Mouse (Mus musculus) gastrocnemius, postnatal 36 days (tissue): ENCODE measurements around the gene Pabpn1l. TPM values are rescaled to one million over a fixed set of nuclear protein-coding genes. Genes with fewer than 3 reads are reported as not detected.
A peak's percentile ranks its signal among the peaks of the same experiment; 100 is the strongest.

Source experiments
- DNase-seq, 2 experiments: peaks; one replicate each; pipeline ENCODE4 v3.0.0; 2022
- intact Hi-C: fragments of 180-260 bp; cut with DNase I; formaldehyde crosslinking; loops from one replicate; pipeline ENCODE4 v1.15.1; 2025
- long read RNA-seq, 2 experiments: library from polyadenylated mRNA; stranded (forward); transcript quantifications; one replicate each; pipeline ENCODE4 v2.0.0; 2021
- total RNA-seq, 2 experiments: library from RNA; stranded (reverse); gene quantifications; 2 replicates each; pipeline ENCODE4 v1.2.3; 2021

Gene Pabpn1l
- not detected for total RNA-seq
- long read RNA-seq, experiment 1 = 0 reads
- long read RNA-seq, experiment 2 = 0 reads

- intact Hi-C loops = loop anchor here (5.0 kb wide), 1 partner anchor 55 kb away; no protein-coding TSS in a partner anchor
- DNase-seq = no peak
Measured at GRCm38 (mm10) chr8:122622727-122623126, at the start of gene Pabpn1l. TSS of gene Pabpn1l (minus strand) at chr8:122622739.

GRCm38 (mm10) chr8:122671894-122672293 is 49.4 kb upstream of the Pabpn1l start:
- DNase-seq = no peak
- intact Hi-C loops = no loop called here

- no peak for DNase-seq
- intact Hi-C loops = no loop called here
Measured at GRCm38 (mm10) chr8:122670718-122671117, 48.2 kb upstream of the Pabpn1l start.

GRCm38 (mm10) chr8:122670001-122670400 is 47.5 kb upstream of the Pabpn1l start:
- intact Hi-C loops = no loop called here
- DNase-seq = no peak

GRCm38 (mm10) chr8:122669370-122669769 is 46.8 kb upstream of the Pabpn1l start:
- intact Hi-C loops = no loop called here
- DNase-seq = no peak

- no peak for DNase-seq
- intact Hi-C loops = no loop called here
Measured at GRCm38 (mm10) chr8:122667854-122668253, 45.3 kb upstream of the Pabpn1l start.

GRCm38 (mm10) chr8:122666827-122667226 is 44.3 kb upstream of the Pabpn1l start:
- intact Hi-C loops = no loop called here
- no peak for DNase-seq

GRCm38 (mm10) chr8:122666338-122666764 is 43.8 kb upstream of the Pabpn1l start:
- no peak for DNase-seq
- intact Hi-C loops = no loop called here

- intact Hi-C loops = no loop called here
- DNase-seq = peak in 1 of 2 experiments; percentile 56
Measured at GRCm38 (mm10) chr8:122665667-122666316, 43.3 kb upstream of the Pabpn1l start.

- intact Hi-C loops = no loop called here
- DNase-seq = peak; percentile 54 to 59
Measured at GRCm38 (mm10) chr8:122665221-122665620, 42.7 kb upstream of the Pabpn1l start.

GRCm38 (mm10) chr8:122663670-122664069 is 41.1 kb upstream of the Pabpn1l start:
- intact Hi-C loops = no loop called here
- no peak for DNase-seq

GRCm38 (mm10) chr8:122663106-122663505 is 40.6 kb upstream of the Pabpn1l start:
- intact Hi-C loops = no loop called here
- no peak for DNase-seq

- intact Hi-C loops = no loop called here
- DNase-seq = no peak
Measured at GRCm38 (mm10) chr8:122661894-122662293, 39.4 kb upstream of the Pabpn1l start.

GRCm38 (mm10) chr8:122661138-122661537 is 38.6 kb upstream of the Pabpn1l start:
- intact Hi-C loops = no loop called here
- peak; percentile 74 to 78 for DNase-seq

GRCm38 (mm10) chr8:122660022-122660421 is 37.5 kb upstream of the Pabpn1l start:
- intact Hi-C loops = no loop called here
- DNase-seq = no peak

- no peak for DNase-seq
- intact Hi-C loops = no loop called here
Measured at GRCm38 (mm10) chr8:122658807-122659160, 36.2 kb upstream of the Pabpn1l start.

GRCm38 (mm10) chr8:122658149-122658806 is 35.7 kb upstream of the Pabpn1l start:
- intact Hi-C loops = no loop called here
- no peak for DNase-seq

GRCm38 (mm10) chr8:122656056-122656999 is 33.8 kb upstream of the Pabpn1l start:
- no peak for DNase-seq
- intact Hi-C loops = no loop called here

GRCm38 (mm10) chr8:122654768-122655167 is 32.2 kb upstream of the Pabpn1l start:
- intact Hi-C loops = no loop called here
- no peak for DNase-seq

GRCm38 (mm10) chr8:122652643-122653042 is 30.1 kb upstream of the Pabpn1l start:
- DNase-seq = no peak
- intact Hi-C loops = no loop called here

GRCm38 (mm10) chr8:122651326-122651921 is 28.9 kb upstream of the Pabpn1l start:
- DNase-seq = peak in 1 of 2 experiments; percentile 73
- intact Hi-C loops = no loop called here
